Mouse (Mus musculus) bone marrow macrophage, adult 2 months (primary cell): ENCODE measurements at regions not wholly inside any gene's neighbourhood (a gene's known extent, or its start where the extent isn't known, plus 50 kb on each side); places are given as distances from the start of the nearest gene placed in this dataset.

Experiments used
- CTCF ChIP-seq: IDR thresholded peaks from 2 replicates; pipeline ENCODE4 v1.5.1; 2012; ENCODE audit warnings: low read depth, mild to moderate bottlenecking, low read length, moderate library complexity
- POLR2A ChIP-seq: IDR thresholded peaks from 2 replicates; pipeline ENCODE4 v1.6.1; 2012; ENCODE audit warnings: mild to moderate bottlenecking, low read depth, low read length, borderline replicate concordance

DNA sequence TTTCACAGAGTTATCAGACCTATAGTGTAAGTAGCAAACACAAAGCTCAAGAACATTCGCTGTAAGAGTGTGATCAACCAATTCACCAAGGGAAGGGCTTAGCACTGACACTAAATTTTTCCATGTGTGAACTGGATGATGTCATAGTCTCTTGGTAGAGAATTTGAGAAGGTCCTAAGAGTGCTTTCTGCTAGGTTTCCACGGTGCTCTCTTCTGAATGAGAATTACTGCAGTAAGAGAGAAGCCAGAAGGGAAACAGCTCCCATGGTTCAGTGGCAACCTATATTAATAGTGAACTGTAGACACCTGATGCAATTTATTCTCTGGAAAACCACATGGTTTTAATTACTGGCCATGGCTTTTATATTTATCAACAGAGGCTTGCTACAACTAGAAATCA, 977.8 kb downstream of the Bcl11a start:
- TF ChIP-seq POLR2A (no peak), CTCF (no peak)
